Mouse (Mus musculus) NIH3T3 (cell line): ENCODE results near the gene Gm5475.

Experiments used
- DNase-seq: peaks from one replicate; pipeline ENCODE4 v3.0.0-alpha.2; 2012; ENCODE audit warnings: low read depth

The Gm5475 gene

GRCm38 (mm10) chr15:100414011-100414410 lies 7.9 kb upstream of the Gm5475 start:
- no peak for DNase-seq

GRCm38 (mm10) chr15:100414942-100415341 lies 7.0 kb upstream of the Gm5475 start:
- no peak for DNase-seq

GRCm38 (mm10) chr15:100415684-100416083 lies 6.3 kb upstream of the Gm5475 start:
- no peak for DNase-seq

- DNase-seq: no peak
Observed at GRCm38 (mm10) chr15:100417854-100418450, 4.0 kb upstream of the Gm5475 start.

- no peak for DNase-seq
Observed at GRCm38 (mm10) chr15:100419311-100419710, 2.6 kb upstream of the Gm5475 start.

DNA sequence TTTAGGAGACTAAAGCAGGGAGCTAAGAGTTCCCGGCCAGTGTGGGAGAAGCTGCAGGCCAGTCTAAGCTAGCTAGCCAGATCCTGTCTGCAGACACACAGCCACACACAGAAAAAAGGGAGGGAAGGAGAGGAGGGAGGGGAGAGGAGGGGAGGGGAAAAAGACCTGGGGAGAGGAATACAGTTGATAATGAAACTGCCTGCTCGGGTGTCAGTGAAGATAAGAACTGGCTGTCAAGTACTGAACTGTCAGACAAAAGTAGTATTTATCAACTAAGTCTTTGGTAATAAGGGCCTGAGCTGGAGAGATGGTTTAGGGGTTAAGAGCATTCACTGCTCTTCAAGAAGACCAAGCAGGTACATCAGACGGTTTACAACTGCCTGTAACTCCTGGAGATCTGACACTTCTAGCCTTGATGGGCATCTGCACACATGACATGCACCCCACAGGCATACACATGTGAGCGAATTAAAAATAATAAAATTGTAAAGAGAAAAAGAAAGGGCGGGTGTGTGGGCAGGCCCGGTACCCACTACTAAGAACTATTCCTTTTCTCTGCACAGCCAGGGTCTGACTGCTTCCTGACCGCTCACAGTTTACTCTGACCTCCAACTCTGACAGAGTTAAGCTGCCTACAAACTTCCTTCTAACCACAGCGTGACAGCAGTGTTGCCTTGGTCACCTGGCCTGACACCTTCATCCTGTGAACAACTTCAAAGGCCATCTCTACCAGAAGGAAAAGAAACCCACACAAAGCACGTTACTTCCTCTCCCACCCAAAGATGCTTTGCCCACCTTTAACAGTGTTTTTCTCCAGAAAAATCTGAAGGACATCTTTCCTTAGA lies 1.8 kb upstream of the Gm5475 start:
- DNase-seq: no peak

- peak; percentile 82 for DNase-seq
Observed at GRCm38 (mm10) chr15:100421059-100421757, 739 bp upstream of the Gm5475 start.

GRCm38 (mm10) chr15:100422476-100422875 lies 529 bp downstream of the Gm5475 start:
- DNase-seq: peak; percentile 48

DNA sequence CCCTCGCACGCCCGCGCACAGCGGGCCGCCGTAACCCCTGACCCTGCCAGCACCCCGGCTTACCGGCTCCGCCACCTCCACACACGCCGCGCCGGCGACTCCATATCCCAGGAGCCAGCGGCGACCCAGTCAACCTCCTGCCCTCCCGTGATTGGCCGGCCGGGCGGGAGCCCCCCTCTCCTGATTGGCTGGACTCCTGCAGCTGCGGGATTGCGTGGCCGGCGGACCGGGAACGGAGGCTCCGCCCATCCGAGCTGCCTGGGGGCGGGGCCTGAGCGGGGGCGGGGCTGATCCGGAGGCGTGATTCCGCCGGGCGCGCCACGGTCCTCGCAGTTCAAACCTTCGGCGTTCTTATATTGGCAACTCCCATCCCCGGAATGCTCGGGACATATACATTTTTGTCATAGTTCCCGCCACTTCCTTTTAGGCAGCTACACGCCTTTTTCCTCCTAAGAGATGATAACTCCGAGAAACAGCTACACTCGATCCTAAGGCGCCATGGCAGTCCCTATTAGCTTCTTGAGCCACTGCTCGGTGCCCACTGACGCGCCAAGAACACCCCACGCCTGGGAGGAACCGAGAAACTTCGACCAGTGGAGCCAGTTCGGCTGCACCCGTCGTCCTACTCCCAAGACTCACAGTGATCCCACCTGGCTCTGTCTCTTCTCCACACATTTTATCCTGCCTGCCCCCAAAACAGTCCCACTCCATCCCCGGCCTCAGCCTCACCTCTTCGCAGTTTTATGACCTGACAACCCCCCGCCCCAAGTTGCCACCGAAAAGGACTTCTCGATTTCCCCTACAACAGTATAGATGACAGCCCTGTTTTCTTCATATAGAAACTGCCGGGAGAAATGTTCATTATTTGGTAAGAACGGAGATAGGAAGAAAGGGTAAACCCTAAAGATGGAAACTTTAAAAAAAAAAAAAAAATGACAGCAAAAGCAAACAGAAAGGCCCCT lies 1.2 kb downstream of the Gm5475 start:
- DNase-seq: peak; percentile 96

DNA sequence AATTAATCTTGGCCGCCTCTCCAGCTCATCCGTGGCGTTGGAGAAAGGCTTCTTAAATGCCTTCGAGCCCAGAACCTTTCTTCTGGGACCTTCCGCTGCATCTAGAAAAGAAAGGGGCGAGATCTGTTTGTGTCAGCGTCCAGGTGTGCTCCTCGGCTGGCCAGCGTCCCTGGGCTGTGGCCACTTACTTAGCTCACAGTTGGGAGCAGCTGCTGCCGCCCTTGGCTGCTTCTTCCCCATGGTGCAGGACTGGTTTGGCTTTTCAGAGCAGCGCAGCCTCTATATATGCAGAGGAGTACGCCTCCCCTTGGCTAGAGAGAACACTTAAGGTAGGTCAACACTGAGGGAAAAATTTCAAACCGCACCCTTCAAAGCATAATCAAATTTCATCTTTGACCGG lies 2.0 kb downstream of the Gm5475 start:
- DNase-seq: no peak

GRCm38 (mm10) chr15:100424396-100425122 lies 2.6 kb downstream of the Gm5475 start, which contains the start of gene Slc11a2:
TSS of gene Slc11a2 (minus strand) at chr15:100425072.
- DNase-seq: no peak

DNA sequence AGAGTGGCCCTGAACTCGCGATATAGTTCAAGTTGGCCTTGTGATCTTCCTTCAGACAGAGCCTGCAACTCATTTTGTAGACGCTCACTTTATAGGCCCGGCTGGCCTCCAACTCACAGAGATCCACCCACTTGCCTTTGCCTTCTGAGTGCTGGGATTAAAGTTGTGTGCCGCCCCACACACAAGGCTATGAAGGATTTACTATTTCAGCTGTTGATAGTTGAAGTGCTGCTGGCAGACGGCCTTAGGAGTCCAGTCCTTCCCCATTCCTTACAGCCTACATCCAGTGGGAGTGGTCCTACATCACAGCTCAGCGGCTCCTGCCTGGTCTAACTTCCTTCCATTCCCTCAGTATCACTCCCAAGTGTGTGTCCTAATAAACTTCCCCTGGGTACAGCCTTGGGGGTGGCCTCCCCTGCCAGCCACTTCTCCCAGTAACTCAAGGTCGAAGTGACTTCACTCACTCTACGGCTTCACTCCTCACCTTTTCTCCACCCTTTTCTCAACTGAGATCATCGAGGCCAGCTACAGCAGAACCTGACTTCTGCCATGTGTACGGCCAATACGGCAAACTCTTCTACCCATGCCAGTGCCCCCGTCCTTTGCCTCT lies 6.5 kb downstream of the Gm5475 start:
- peak; percentile 52 for DNase-seq

- DNase-seq: no peak
Observed at GRCm38 (mm10) chr15:100429959-100430565, 8.1 kb downstream of the Gm5475 start.

DNA sequence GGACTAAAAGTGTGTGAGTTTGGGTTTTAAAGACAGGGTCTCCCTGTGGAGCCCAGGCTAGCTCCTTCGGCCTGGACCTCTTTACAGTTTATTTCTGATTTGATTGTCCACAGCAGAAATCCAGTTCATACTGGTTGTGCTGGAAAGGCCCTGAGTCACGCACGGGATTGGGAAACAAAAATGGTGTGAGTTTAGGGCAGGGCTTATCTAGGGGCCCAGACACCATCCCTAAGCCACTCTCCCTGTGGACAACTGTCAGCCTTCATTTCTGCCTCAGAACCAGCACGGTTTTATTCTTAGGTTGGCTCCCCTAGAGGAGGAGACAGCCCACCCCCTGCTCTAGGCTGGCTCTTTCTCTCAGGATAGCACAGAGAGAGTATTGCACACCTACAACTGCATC lies 11.3 kb downstream of the Gm5475 start:
- DNase-seq: peak; percentile 68

DNA sequence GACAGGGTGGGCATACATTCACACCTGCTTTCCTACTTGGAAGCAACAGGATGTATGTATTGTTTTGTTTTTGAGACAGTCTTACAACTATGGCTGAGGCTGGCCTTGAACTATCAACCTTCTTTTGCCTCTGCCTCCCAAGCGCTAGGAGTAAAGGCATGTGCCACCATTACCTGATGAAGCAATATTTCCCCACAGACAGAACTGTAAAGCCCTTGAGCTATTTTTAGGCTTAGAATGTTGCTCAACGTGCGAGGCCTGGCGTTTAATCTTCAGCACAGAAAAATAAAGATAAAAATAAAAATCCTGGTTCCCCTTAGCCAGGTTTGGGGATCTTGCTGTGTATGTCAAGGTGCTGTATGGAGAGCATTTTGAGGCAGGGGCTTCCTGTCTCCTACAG lies 14.2 kb downstream of the Gm5475 start:
- DNase-seq: peak; percentile 53

GRCm38 (mm10) chr15:100436518-100436917 lies 14.6 kb downstream of the Gm5475 start:
- no peak for DNase-seq

DNA sequence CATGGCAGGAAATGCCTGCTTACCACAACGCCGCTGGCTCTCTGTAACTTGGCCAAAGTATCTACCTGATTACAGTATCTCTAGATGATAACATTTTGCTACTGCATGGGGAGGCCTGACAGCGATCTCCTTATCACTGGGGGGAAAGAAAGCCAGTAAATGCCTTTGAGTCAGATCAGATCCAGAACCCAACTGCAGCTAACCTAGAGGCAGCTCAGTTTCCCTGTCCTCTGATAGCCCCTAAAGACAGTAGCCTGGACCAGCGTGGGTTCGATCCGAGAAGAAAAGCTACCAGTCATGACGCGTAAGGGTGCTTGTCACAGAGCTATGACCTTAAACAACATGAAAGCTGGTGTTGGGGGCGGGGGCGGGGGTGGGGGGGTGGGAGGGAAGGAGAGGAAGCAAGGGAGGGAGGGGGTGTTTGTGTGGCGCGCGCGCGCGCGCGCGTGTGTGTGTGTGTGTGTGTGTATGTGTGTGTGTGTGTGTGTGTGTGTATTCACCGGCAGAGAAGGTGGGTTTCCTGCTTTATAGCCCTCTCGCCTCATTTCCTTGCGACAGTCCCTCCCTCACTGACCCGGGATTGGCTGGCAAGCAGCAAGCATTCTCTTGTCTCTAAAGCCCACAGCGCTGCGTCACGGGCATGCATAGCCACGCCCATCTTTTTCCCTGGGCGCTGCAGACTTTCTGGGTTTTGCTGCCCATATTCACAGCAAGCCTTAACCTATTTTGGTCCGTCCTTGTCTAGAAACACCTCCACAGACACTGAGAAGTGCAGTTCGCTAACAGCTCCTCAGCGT lies 21.4 kb downstream of the Gm5475 start:
- peak; percentile 88 for DNase-seq

- DNase-seq: no peak
Observed at GRCm38 (mm10) chr15:100446887-100447286, 24.9 kb downstream of the Gm5475 start.

DNA sequence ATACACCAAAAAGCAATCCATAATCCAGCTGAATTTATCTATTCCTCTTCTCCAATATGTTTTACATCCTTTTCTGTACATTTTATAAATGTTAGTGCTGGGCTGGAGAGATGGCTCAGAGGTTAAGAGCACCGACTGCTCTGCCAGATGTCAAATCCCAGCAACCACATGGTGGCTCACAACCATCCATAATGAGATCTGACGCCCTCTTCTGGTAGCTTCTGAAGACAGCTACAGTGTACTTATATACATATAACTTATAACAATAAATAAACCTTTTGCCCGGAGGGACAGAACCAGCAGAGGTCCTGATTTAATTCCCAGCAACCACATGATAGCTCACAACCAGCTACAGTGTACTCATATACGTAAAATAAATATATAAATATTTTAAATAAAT lies 26.6 kb downstream of the Gm5475 start:
- no peak for DNase-seq
